Mouse (Mus musculus) CH12.LX (cell line): ENCODE measurements around the gene Idh2. TPM values are rescaled to one million over a fixed set of nuclear protein-coding genes. Genes with fewer than 3 reads are reported as not detected.

ENCODE experiments used
- DNase-seq: peaks from one replicate; pipeline ENCODE4 v3.0.0-alpha.2; 2013; ENCODE audit errors: extremely low read depth
- H3K27ac ChIP-seq: 2 replicates; pipeline ENCODE4 v1.5.1; 2012; ENCODE audit warnings: low read depth, mild to moderate bottlenecking, control low read depth, moderate library complexity; ENCODE audit not compliant: insufficient read depth
- H3K27me3 ChIP-seq: replicated peaks from 2 replicates; pipeline ENCODE3; 2012; ENCODE audit warnings: inconsistent platforms
- H3K36me3 ChIP-seq, 2 experiments: replicated peaks in 1 of 2; 2 replicates each; pipeline versions ENCODE3 to v1.6.1; 2012; ENCODE audit warnings: inconsistent platforms in 1 of 2, low read length in 1 of 2, mild to moderate bottlenecking in 1 of 2, mixed read lengths in 1 of 2, moderate library complexity in 1 of 2; ENCODE audit not compliant: control insufficient read depth in 1 of 2, insufficient read depth in 1 of 2
- H3K4me1 ChIP-seq, 2 experiments: 2 replicates each; pipeline ENCODE4 v1.6.1; 2012; ENCODE audit warnings: inconsistent platforms in 1 of 2, moderate library complexity in 1 of 2; ENCODE audit not compliant: insufficient read depth in 2 of 2, control insufficient read depth in 1 of 2
- H3K4me2 ChIP-seq: 2 replicates; pipeline ENCODE4 v1.6.1; 2012; ENCODE audit warnings: low read depth, mild to moderate bottlenecking, control low read depth; ENCODE audit not compliant: poor library complexity, insufficient read depth, severe bottlenecking
- H3K4me3 ChIP-seq, 3 experiments: fragments of 150-350 bp in 1 of 3; sonication (generic) in 1 of 3; replicated peaks in 1 of 3; 2 replicates each; pipeline versions ENCODE3 to v1.5.1; 2011 to 2012; ENCODE audit warnings: low read depth in 2 of 3, low read length in 2 of 3, mild to moderate bottlenecking in 2 of 3, moderate library complexity in 2 of 3, control low read depth in 1 of 3, improper control_type of control experiment in 1 of 3, inconsistent platforms in 1 of 3, mixed read lengths in 1 of 3; ENCODE audit not compliant: poor library complexity in 1 of 3
- H3K79me2 ChIP-seq: replicated peaks from 2 replicates; pipeline ENCODE4 v1.6.1; 2012; ENCODE audit warnings: mild to moderate bottlenecking, moderate library complexity; ENCODE audit not compliant: control insufficient read depth, poor library complexity, insufficient read depth, severe bottlenecking; ENCODE audit errors: extremely low read depth
- H3K9ac ChIP-seq: 2 replicates; pipeline ENCODE4 v1.6.1; 2012; ENCODE audit warnings: low read depth, mild to moderate bottlenecking, control low read depth, moderate library complexity; ENCODE audit not compliant: insufficient read depth
- H3K9me3 ChIP-seq: replicated peaks from 2 replicates; pipeline ENCODE3; 2012; ENCODE audit warnings: low read length, inconsistent platforms, mixed read lengths
- BHLHE40 ChIP-seq: IDR thresholded peaks from 2 replicates; pipeline ENCODE4 v1.6.1; 2011; ENCODE audit warnings: mild to moderate bottlenecking, low read depth, low read length, improper control_type of control experiment
- CHD2 ChIP-seq: IDR thresholded peaks from 2 replicates; pipeline ENCODE4 v1.6.1; 2011; ENCODE audit warnings: low read length, improper control_type of control experiment
- CTCF ChIP-seq, 2 experiments: IDR thresholded peaks in 1 of 2; conservative IDR thresholded peaks in 1 of 2; 2 replicates each; pipeline ENCODE4 v1.5.1; 2011 to 2012; ENCODE audit warnings: low read depth in 2 of 2, low read length in 2 of 2, improper control_type of control experiment in 1 of 2, inconsistent platforms in 1 of 2, mild to moderate bottlenecking in 1 of 2, moderate library complexity in 1 of 2
- E2F4 ChIP-seq: IDR thresholded peaks from 2 replicates; pipeline ENCODE4 v1.6.1; 2011; ENCODE audit warnings: low read depth, low read length, improper control_type of control experiment; ENCODE audit not compliant: insufficient replicate concordance
- EP300 ChIP-seq: IDR thresholded peaks from 2 replicates; pipeline ENCODE4 v1.6.1; 2011; ENCODE audit warnings: low read length, improper control_type of control experiment
- IRF4 ChIP-seq: IDR thresholded peaks from 2 replicates; pipeline ENCODE4 v1.6.1; 2014; ENCODE audit warnings: low read depth, mild to moderate bottlenecking, inconsistent platforms, low read length, improper control_type of control experiment
- JUN ChIP-seq: IDR thresholded peaks from 2 replicates; pipeline ENCODE4 v1.6.1; 2011; ENCODE audit warnings: low read depth, mild to moderate bottlenecking, low read length, improper control_type of control experiment, moderate library complexity; ENCODE audit not compliant: insufficient read depth
- JUND ChIP-seq: conservative IDR thresholded peaks from 2 replicates; pipeline ENCODE4 v1.6.1; 2011; ENCODE audit warnings: low read depth, low read length, improper control_type of control experiment
- KAT2A ChIP-seq: IDR thresholded peaks from 2 replicates; pipeline ENCODE4 v1.6.1; 2012; ENCODE audit warnings: low read length, improper control_type of control experiment, inconsistent platforms; ENCODE audit not compliant: insufficient replicate concordance
- MAZ ChIP-seq: IDR thresholded peaks from 2 replicates; pipeline ENCODE4 v1.6.1; 2012; ENCODE audit warnings: low read depth, mild to moderate bottlenecking, inconsistent platforms, low read length, improper control_type of control experiment, moderate library complexity
- MXI1 ChIP-seq: IDR thresholded peaks from 2 replicates; pipeline ENCODE4 v1.6.1; 2011; ENCODE audit warnings: mild to moderate bottlenecking, low read depth, low read length, improper control_type of control experiment
- MYC ChIP-seq: IDR thresholded peaks from 2 replicates; pipeline ENCODE4 v1.6.1; 2011; ENCODE audit warnings: low read depth, mild to moderate bottlenecking, improper control_type of control experiment, low read length
- NELFE ChIP-seq: IDR thresholded peaks from 2 replicates; pipeline ENCODE4 v1.6.1; 2011; ENCODE audit warnings: low read depth, low read length, improper control_type of control experiment
- PAX5 ChIP-seq: IDR thresholded peaks from 2 replicates; pipeline ENCODE4 v1.6.1; 2012; ENCODE audit warnings: low read length, inconsistent platforms, mixed read lengths
- POLR2A ChIP-seq: IDR thresholded peaks from 2 replicates; pipeline ENCODE4 v1.6.1; 2011; ENCODE audit warnings: low read depth, mild to moderate bottlenecking, improper control_type of control experiment, low read length
- RCOR1 ChIP-seq: conservative IDR thresholded peaks from 2 replicates; pipeline ENCODE4 v1.6.1; 2012; ENCODE audit warnings: low read depth, mild to moderate bottlenecking, inconsistent platforms, low read length, improper control_type of control experiment
- UBTF ChIP-seq: IDR thresholded peaks from 2 replicates; pipeline ENCODE4 v1.6.1; 2012; ENCODE audit warnings: low read depth, mild to moderate bottlenecking, inconsistent platforms, low read length, improper control_type of control experiment, moderate library complexity
- USF1 ChIP-seq: IDR thresholded peaks from 2 replicates; pipeline ENCODE4 v1.6.1; 2014; ENCODE audit warnings: low read depth, mild to moderate bottlenecking, inconsistent platforms, low read length, improper control_type of control experiment
- USF2 ChIP-seq: conservative IDR thresholded peaks from 2 replicates; pipeline ENCODE4 v1.6.1; 2011; ENCODE audit warnings: low read depth, low read length, improper control_type of control experiment
- ZC3H11A ChIP-seq: IDR thresholded peaks from 2 replicates; pipeline ENCODE4 v1.6.1; 2012; ENCODE audit warnings: low read depth, mild to moderate bottlenecking, inconsistent platforms, low read length, improper control_type of control experiment
- dilution Hi-C: fragments of 300-500 bp; cut with MboI; formaldehyde crosslinking; loops from 2 replicates; pipeline ENCODE4 v1.14.3; 2020; ENCODE audit warnings: low sequenced_read_pairs; ENCODE audit not compliant: extremely low pct_unique_long_range_greater_than_20kb, extremely low pct_ligation_motif_present
- in situ Hi-C: fragments of 300-500 bp; cut with MboI; formaldehyde crosslinking; loops from 3 replicates; pipeline ENCODE4 v1.14.3; 2019; ENCODE audit warnings: low sequenced_read_pairs, low pct_ligation_motif_present, low pct_unique_long_range_greater_than_20kb, mixed read lengths
- polyA plus RNA-seq: library from polyadenylated mRNA; unstranded; fragments of >175 nt; gene quantifications from 2 replicates; pipeline ENCODE4 v1.2.1, GENCODE M21; 2012; ENCODE audit warnings: low read depth; ENCODE audit not compliant: insufficient read length
- total RNA-seq, 2 experiments: library from RNA; depleted of rRNA; stranded (reverse); fragments of 300-350 nt in 1 of 2; fragments of >200 nt in 1 of 2; gene quantifications; 2 replicates each; pipeline ENCODE4 v1.2.3; 2012 to 2014

The Idh2 gene
- total and polyA plus RNA-seq, 3 experiments: 13.6 to 96.4 (median 21.5) TPM

DNA sequence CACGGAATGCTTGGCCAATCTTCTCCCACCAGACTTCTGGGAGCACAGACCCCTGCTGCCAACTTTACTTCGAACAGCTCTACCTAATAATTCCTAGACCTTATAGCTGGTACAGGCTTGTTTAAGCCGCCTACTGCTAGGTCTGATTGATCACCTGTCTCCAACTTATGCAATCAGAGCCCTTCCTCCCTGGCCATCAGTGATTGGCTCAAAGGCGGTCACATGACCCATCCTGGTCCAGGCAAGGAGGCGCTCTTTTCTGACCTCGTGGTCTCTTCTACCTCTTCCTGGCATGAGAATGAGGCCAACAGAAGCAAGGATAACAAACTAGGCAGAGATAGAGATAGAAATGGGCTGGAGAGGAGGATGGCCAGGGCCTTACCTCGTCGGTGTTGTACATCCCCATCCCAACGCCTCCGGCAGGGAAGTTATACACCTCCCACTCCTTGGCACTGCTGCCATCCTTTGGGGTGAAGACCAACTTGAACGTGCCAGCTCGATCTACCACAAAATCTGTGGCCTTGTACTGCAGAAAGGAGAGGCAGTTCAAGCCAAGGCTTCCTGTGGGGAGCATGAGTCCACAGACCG lies 16.7 kb downstream of the Idh2 start:
- H3K4me2 ChIP-seq: no peak overlapping the region
- peaks cover 32 to 50% of the 10 kb centered on the region in 2 experiments for H3K36me3 ChIP-seq
- no peak overlapping the region for H3K9ac ChIP-seq
- H3K79me2 ChIP-seq: no peaks in the 10 kb centered on the region
- H3K4me1 ChIP-seq: peaks cover 2 to 16% of the 10 kb centered on the region in 2 experiments; a peak in 3 of 4 replicates
- TF ChIP-seq JUN (no peak), UBTF (no peak), USF2 (peak; percentile 37; the same call in 1 of the 2 replicates), MAZ (no peak), USF1 (peak; percentile 55), POLR2A (no peak), MXI1 (no peak), IRF4 (no peak)
- dilution Hi-C loops (no loop called here), in situ Hi-C loops (no loop called here)
- H3K4me3 ChIP-seq: no peak overlapping the region
- H3K27me3 ChIP-seq: no peaks in the 10 kb centered on the region
- H3K9me3 ChIP-seq: no peaks in the 10 kb centered on the region
- H3K27ac ChIP-seq: no peak overlapping the region
- no peak for DNase-seq

GRCm38 (mm10) chr7:80095598-80096309 lies 19.4 kb downstream of the Idh2 start:
- no peak overlapping the region for H3K4me2 ChIP-seq
- no peak overlapping the region for H3K4me3 ChIP-seq
- H3K79me2 ChIP-seq: no peaks in the 10 kb centered on the region
- H3K9me3 ChIP-seq: no peaks in the 10 kb centered on the region
- TF ChIP-seq KAT2A (no peak), EP300 (no peak), PAX5 (no peak), IRF4 (no peak), MYC (no peak), ZC3H11A (no peak), RCOR1 (no peak), MAZ (no peak), BHLHE40 (no peak), CTCF (conservative IDR thresholded peaks at IDR 0.05 in 1 of 2, IDR thresholded peaks at IDR 0.05 in 1 of 2; ENCODE audit: low read depth in 2 of 2, low read length in 2 of 2) (no peak), JUND (no peak), E2F4 (no peak), NELFE (no peak), CHD2 (no peak), UBTF (no peak)
- TF ChIP-seq, all 38 proteins: peak for 0
- dilution Hi-C loops: no loop called here
- H3K27me3 ChIP-seq: no peaks in the 10 kb centered on the region
- peaks cover 14 to 42% of the 10 kb centered on the region in 2 experiments for H3K4me1 ChIP-seq
- H3K27ac ChIP-seq: no peak overlapping the region
- in situ Hi-C loops: no loop called here
- no peak for DNase-seq
- H3K9ac ChIP-seq: no peak overlapping the region
- H3K36me3 ChIP-seq: peaks cover 39 to 61% of the 10 kb centered on the region in 2 experiments
